Mouse (Mus musculus) ES-Bruce4 (cell line): ENCODE measurements around the gene Cwh43.

Source experiments
- CTCF ChIP-seq: IDR thresholded peaks from one replicate; pipeline ENCODE4 v1.8.1; 2011; ENCODE audit warnings: low read depth, low read length
- POLR2A ChIP-seq: IDR thresholded peaks from one replicate; pipeline ENCODE4 v1.8.1; 2011; ENCODE audit warnings: low read length; ENCODE audit not compliant: insufficient read depth

GRCm38 (mm10) chr5:73372601-73373000, 33.3 kb upstream of the Cwh43 start:
- no peak for TF ChIP-seq CTCF
- TF ChIP-seq POLR2A: no peak
